Mouse (Mus musculus) cortical plate, adult 2 months (tissue): ENCODE measurements at regions not wholly inside any gene's neighbourhood (a gene's known extent, or its start where the extent isn't known, plus 50 kb on each side); places are given as distances from the start of the nearest gene placed in this dataset.

Source experiments
- CTCF ChIP-seq: fragments of 200-500 bp; IDR thresholded peaks from 2 replicates; pipeline ENCODE4 v1.5.1; 2011; ENCODE audit warnings: mild to moderate bottlenecking, control low read depth, low read length; ENCODE audit not compliant: insufficient read depth; ENCODE audit errors: extremely low read depth
- POLR2A ChIP-seq: fragments of 200-500 bp; IDR thresholded peaks from 2 replicates; pipeline ENCODE4 v1.6.1; 2011; ENCODE audit warnings: mild to moderate bottlenecking, low read length, control low read depth; ENCODE audit not compliant: insufficient read depth; ENCODE audit errors: extremely low read depth

GRCm38 (mm10) chr9:50024820-50025219 lies 226.1 kb upstream of the Ncam1 start:
- TF ChIP-seq CTCF = no peak
- no peak for TF ChIP-seq POLR2A
